Mouse (Mus musculus) kidney, adult 2 months (tissue): ENCODE results near the gene Foxp1.

Experiments
- CTCF ChIP-seq: fragments of 200-500 bp; conservative IDR thresholded peaks from 2 replicates; pipeline ENCODE4 v1.5.1; 2011; ENCODE audit warnings: low read depth, mild to moderate bottlenecking, control low read depth, low read length, moderate library complexity, mixed read lengths; ENCODE audit not compliant: insufficient read depth, insufficient read length
- POLR2A ChIP-seq: fragments of 200-500 bp; IDR thresholded peaks from one replicate; pipeline ENCODE4 v1.6.1; 2011; ENCODE audit warnings: low read depth, low read length, control low read depth

DNA sequence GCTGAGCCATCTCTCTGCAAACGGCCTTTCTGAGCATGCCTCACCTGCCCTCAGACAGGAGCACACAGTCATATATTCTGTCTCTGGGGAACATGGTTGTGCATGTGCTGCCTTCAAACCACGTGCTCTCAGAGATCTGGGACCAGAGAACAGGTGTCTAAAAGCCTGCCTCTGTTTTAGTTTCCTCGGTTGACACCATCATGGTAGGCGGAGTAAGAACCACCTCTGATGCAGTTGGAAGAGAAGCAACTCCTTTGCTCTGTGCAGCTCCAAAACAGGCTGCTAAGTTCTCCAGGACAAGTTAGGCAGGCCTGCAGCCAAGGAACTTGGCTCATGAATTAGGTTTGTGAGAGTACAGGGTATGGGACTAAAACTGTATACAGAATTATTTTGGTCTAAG is 356.4 kb downstream of the Foxp1 start:
- TF ChIP-seq CTCF (no peak), POLR2A (no peak)
